15 mouse cellular contexts compared by ENCODE assay signal in the genomic region with DNA sequence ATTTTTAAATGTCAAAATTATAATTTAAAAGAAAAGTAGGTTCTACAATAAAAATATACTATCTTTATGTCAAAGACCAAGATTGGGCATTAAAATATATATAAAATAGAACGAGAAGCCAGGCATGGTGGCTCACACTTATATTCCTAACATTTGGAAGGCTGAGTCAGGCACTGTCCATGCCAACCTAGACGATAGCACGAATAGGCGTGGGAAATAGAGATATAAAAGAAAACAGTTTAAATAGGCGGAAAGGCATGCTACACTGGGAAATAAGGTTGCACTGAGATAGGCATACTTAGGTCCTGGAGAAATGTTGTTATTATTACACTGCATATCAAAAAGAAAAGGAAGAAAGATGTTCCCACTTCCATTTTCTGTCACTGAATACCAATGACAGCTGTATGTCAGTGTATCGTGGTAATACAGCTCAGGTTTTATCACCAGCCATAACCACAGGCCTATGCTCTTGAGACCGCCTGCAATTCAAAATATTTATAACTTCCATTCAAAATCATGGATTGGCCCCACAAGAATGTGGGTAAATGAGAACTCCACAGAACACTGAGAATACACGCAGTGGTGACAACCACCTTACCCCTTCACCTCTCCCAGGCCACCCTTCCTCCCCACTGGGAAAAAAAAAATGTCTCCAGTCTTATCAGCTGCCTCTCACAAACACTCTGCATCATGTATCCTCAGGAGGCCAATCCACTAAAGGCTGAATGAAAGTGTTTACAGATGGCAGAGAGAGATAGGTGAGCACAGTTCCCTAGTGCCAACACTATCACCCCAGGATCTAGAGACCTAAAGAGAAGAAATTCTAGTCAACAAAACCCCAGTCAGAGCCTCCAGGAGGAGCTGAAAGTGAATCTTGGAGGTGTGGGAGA.
DNase-seq lines count a peak whose midpoint lies in the region; ATAC-seq and TF ChIP-seq lines count a peak whose summit lies in the region.
"Had no signal": no experiment of that assay in that cellular context is flagged by ENCODE, and none has a peak within 500 bp of the region (broad histone marks: within the 10 kb centered on the region; RNA-seq: fewer than 3 reads in every experiment).

No protein-coding gene starts in this region.

- ATAC-seq in common myeloid progenitor, adult 5-6 weeks (replicated peaks; ENCODE audit: low read depth, poor library complexity, severe bottlenecking): peak; percentile 66
- ATAC-seq in liver, embryonic 14.5 days (ENCODE audit: insufficient read depth): peak; percentile 95
- ATAC-seq: forebrain, embryonic 14.5 days; midbrain, embryonic 13.5 days had no signal

- TF ChIP-seq POLR2A in MEL (IDR thresholded peaks at IDR 0.05; ENCODE audit: control insufficient read depth in 1 of 2, insufficient read depth in 1 of 2, low read depth in 1 of 2, low read length in 2 of 2, poor library complexity in 1 of 2): no peak

- 33% methylated on average over 8 of the region's 8 CpGs for WGBS in liver, embryonic 14.5 days (ENCODE audit: insufficient replicate concordance)

- H3K4me1 ChIP-seq in MEL (ENCODE audit: control insufficient read depth in 1 of 2, insufficient read depth in 2 of 2, low read length in 2 of 2): peaks cover 2 to 6% of the 10 kb centered on the region in 2 experiments
- peaks cover 20 to 23% of the 10 kb centered on the region in 2 experiments for H3K4me1 ChIP-seq in liver, embryonic 14.5 days (replicated peaks; ENCODE audit: control insufficient read depth in 2 of 2, insufficient read depth in 2 of 2, low read length in 1 of 2)

- no peaks in the 10 kb centered on the region for H3K27me3 ChIP-seq in MEL (ENCODE audit: control insufficient read depth in 1 of 2, insufficient read depth in 2 of 2, low read length in 2 of 2)
- no peaks in the 10 kb centered on the region for H3K27me3 ChIP-seq in liver, embryonic 14.5 days (ENCODE audit: control insufficient read depth, insufficient read depth, low read length)
- H3K27me3 ChIP-seq: midbrain, embryonic 13.5 days had no signal

- DNase-seq in layer of hippocampus, adult 2 months (ENCODE audit: low spot score in 2 of 2): no peak
- DNase-seq in layer of hippocampus, adult 11-12 months (ENCODE audit: low spot score): no peak
- peak; percentile 67 for DNase-seq in MEL (ENCODE audit: low read depth, low spot score)
- peak; percentile 68 to 82 (median 78) for DNase-seq in liver, embryonic 14.5 days (ENCODE audit: low read depth in 3 of 3, low spot score in 3 of 3)
- DNase-seq in adrenal gland, postnatal 10 days: no peak
- no peak for DNase-seq in adrenal gland, adult 8-10 months
- DNase-seq in thymus, postnatal 4 days: no peak
- DNase-seq: cerebellum, adult 9-11 months; gastrocnemius, adult 2 months; kidney, adult 2 months; thymus, postnatal 14 days had no signal

- no peaks in the 10 kb centered on the region for H3K9me3 ChIP-seq in MEL (replicated peaks; ENCODE audit: insufficient read depth, low read length)
- no peaks in the 10 kb centered on the region for H3K9me3 ChIP-seq in liver, embryonic 14.5 days (ENCODE audit: control insufficient read depth, low read length)
- H3K9me3 ChIP-seq: midbrain, embryonic 13.5 days had no signal

- H3K4me2 ChIP-seq in liver, embryonic 14.5 days (ENCODE audit: low read depth): peak overlapping the region; percentile 58
- H3K4me2 ChIP-seq: hindbrain, embryonic 14.5 days; midbrain, embryonic 13.5 days had no signal

- TF ChIP-seq RAD21 in MEL (IDR thresholded peaks at IDR 0.05; ENCODE audit: low read depth, low read length): no peak

- peaks cover 0 to 18% of the 10 kb centered on the region in 2 experiments; a peak in 2 of 4 replicates for H3K36me3 ChIP-seq in MEL (ENCODE audit: control insufficient read depth in 1 of 2, insufficient read depth in 2 of 2, low read length in 2 of 2)
- no peaks in the 10 kb centered on the region for H3K36me3 ChIP-seq in liver, embryonic 14.5 days (replicated peaks; ENCODE audit: control insufficient read depth, insufficient read depth, low read depth)
- H3K36me3 ChIP-seq: midbrain, embryonic 13.5 days had no signal

- H3K27ac ChIP-seq in layer of hippocampus, adult 2 months: peak overlapping the region; percentile 2; the same call in 1 of the 2 replicates
- H3K27ac ChIP-seq in MEL (ENCODE audit: control insufficient read depth, low read depth, low read length): peak overlapping the region; percentile 15; the same call in 1 of the 2 replicates
- H3K27ac ChIP-seq in liver, embryonic 14.5 days: peak overlapping the region; percentile 76
- H3K27ac ChIP-seq: gastrocnemius, adult 2 months; hindbrain, embryonic 14.5 days; midbrain, embryonic 13.5 days had no signal

- TF ChIP-seq CTCF in layer of hippocampus, adult 2 months (conservative IDR thresholded peaks at IDR 0.05): no peak
- no peak for TF ChIP-seq CTCF in MEL (IDR thresholded peaks at IDR 0.05 in 2 of 3, conservative IDR thresholded peaks at IDR 0.05 in 1 of 3; ENCODE audit: control insufficient read depth in 1 of 3, insufficient read depth in 1 of 3, low read depth in 2 of 3, low read length in 3 of 3, poor library complexity in 1 of 3, severe bottlenecking in 1 of 3)
- TF ChIP-seq CTCF in liver, embryonic 14.5 days (IDR thresholded peaks at IDR 0.05; ENCODE audit: low read depth): no peak

- H3K9ac ChIP-seq in MEL (ENCODE audit: control insufficient read depth, low read depth, low read length, poor library complexity, severe bottlenecking): no peak overlapping the region
- peak overlapping the region; percentile 31 for H3K9ac ChIP-seq in liver, embryonic 14.5 days (replicated peaks)
- H3K9ac ChIP-seq: hindbrain, embryonic 14.5 days; midbrain, embryonic 13.5 days had no signal

- no peaks in the 10 kb centered on the region for H3K79me2 ChIP-seq in MEL (ENCODE audit: control insufficient read depth, insufficient read depth, low read length, poor library complexity)

- no peak overlapping the region for H3K4me3 ChIP-seq in layer of hippocampus, adult 2 months
- H3K4me3 ChIP-seq in MEL (ENCODE audit: control insufficient read depth in 1 of 2, insufficient read depth in 1 of 2, low read depth in 2 of 2, low read length in 2 of 2): peak overlapping the region in 1 of 2 experiments; percentile 23; a peak in 1 of 4 replicates
- peak overlapping the region in 1 of 2 experiments; percentile 8; a peak in 1 of 4 replicates for H3K4me3 ChIP-seq in liver, embryonic 14.5 days (ENCODE audit: insufficient read depth in 1 of 2, low read depth in 2 of 2, low read length in 2 of 2)
- H3K4me3 ChIP-seq: gastrocnemius, adult 2 months; midbrain, embryonic 13.5 days had no signal

- peak; percentile 75 to 82 for TF ChIP-seq EP300 in MEL (IDR thresholded peaks at IDR 0.05; ENCODE audit: low read depth in 1 of 2, low read length in 2 of 2)
- TF ChIP-seq EP300 in liver, embryonic 14.5 days (IDR thresholded peaks at IDR 0.05; ENCODE audit: low read depth): peak; percentile 90

TF ChIP-seq in MEL, 35 proteins besides CTCF, POLR2A, EP300 and RAD21:
- TF ChIP-seq ETS1 (IDR thresholded peaks at IDR 0.05; ENCODE audit: low read depth, low read length): peak; percentile 26; the same call in 1 of the 2 replicates
- peak; percentile 91 for TF ChIP-seq ZNF384 (IDR thresholded peaks at IDR 0.05; ENCODE audit: low read depth, low read length)
- no peak for TF ChIP-seq ZMIZ1 (IDR thresholded peaks at IDR 0.05; ENCODE audit: low read depth, low read length)
- 0 out of 2 replicates have a peak, but pooled peaks have one; percentile 14 for TF ChIP-seq MAZ (IDR thresholded peaks at IDR 0.05; ENCODE audit: low read depth, low read length)
- peak; percentile 87 for TF ChIP-seq GATA1 (IDR thresholded peaks at IDR 0.05; ENCODE audit: low read depth, low read length)
- peak; percentile 56; the same call in 1 of the 2 replicates for TF ChIP-seq TCF12 (IDR thresholded peaks at IDR 0.05; ENCODE audit: low read depth, low read length)
- TF ChIP-seq TAL1 (IDR thresholded peaks at IDR 0.05; ENCODE audit: low read length): peak; percentile 58
- TF ChIP-seq SIN3A (IDR thresholded peaks at IDR 0.05; ENCODE audit: low read length): peak; percentile 45; the same call in 1 of the 2 replicates
- no peak for TF ChIP-seq KAT2A (conservative IDR thresholded peaks at IDR 0.05; ENCODE audit: low read depth, low read length)

Comparison
In these comparisons a context has a peak if more than half of its experiments do, and no peak if none do; other contexts are left out.
1. DNase-seq: peak in MEL (single experiment) and liver, embryonic 14.5 days (3 of 3); none in layer of hippocampus, adult 2 months (0 of 2), layer of hippocampus, adult 11-12 months (single experiment), adrenal gland, postnatal 10 days (single experiment), adrenal gland, adult 8-10 months (single experiment) and thymus, postnatal 4 days (single experiment).
2. H3K27ac ChIP-seq: peak in every context shown above with its lines; median percentile 76 in liver, embryonic 14.5 days; 15 in MEL; 2 in layer of hippocampus, adult 2 months.